Mouse (Mus musculus) spleen, adult 12 weeks (tissue): ENCODE measurements around the gene Furin.

ENCODE experiments used
- DNase-seq: peaks from one replicate; pipeline ENCODE4 v3.0.0; 2022; ENCODE audit warnings: low spot score

Gene Furin

DNA sequence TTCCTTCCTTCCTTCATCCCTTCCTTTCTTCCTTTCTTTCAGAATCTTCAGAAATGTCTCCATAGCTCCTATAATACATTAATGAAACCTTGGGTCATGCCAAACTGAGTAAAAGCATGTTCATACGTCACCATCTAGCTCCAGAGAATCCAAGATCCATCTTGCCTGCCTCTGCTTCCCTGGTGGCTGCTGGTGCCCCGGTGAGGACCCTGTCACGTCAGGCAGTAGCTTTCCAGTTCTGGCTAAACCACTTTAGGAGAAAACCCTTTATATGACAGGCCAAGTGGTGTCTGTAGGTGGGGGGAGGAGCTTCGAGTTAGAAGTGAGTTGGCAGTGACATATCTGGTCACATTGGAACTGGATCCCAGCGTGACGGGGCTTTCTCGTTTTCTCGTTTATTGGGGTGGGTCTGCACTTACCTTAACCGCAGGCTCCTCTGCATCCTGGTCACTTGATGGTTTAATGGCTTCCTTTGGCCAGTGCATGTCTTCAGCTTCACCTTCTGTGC lies at the start of gene Furin:
Furin (minus strand) TSS at position 249 of the 508 bp plus-strand sequence.
- DNase-seq, result no peak

DNA sequence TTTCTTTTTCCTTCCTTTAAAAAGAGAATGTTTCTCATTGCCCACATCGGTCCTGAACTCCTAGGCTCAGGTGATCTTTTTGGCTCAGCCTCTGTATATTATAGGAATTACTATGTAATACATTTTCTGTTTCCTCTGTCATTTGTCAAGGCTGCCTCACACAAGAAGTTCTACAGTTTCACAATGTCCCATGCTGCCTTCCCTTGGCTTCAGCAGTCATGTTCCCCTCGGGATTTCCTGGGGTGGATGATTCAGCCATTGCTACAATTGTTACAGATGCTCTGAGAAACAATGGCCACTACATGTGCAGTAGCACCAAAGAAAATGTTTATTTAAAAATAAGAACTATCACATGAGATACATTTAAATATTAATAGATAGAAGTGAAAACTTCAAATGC lies 49.5 kb upstream of the Furin start:
- no peak for DNase-seq

DNA sequence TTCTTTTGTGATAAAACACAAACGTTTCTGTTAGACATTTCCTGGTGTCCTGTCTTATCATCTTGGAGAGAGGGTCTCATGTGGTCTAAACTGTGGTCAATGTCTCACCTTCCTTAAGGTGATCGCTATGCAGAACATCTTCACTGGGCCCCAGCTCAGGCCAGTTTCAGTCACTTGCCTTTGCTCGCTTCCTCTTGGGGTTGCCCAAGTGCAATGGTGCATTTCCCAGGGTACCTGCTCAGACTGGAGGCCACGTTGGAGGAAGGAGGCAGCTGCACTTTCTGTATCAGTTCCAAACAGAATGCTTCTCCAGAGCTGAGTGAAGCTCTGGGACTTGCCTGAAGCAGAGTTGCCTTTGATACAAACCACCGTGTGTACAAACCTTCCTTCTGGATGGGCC lies 48.8 kb upstream of the Furin start:
- DNase-seq, result no peak

DNA sequence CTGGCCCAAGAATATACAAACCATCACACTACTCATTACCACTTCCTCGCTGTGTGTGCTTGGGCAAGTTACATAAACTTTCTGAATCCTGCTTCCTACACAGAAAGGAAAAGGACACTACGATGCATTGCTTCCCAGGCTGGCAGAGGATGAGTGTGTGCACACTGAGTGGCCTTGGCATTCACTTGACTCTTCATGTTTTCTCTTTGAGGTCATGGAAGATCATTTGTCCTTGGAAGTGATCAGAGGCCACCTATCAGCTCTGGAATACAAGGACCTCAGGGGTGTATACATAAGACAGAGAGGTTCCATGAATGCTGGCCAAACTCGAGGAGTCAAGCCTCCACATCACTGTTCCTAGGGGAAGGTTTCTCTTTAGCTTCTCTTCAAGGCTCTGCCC lies 47.9 kb upstream of the Furin start:
- DNase-seq, result no peak

DNA sequence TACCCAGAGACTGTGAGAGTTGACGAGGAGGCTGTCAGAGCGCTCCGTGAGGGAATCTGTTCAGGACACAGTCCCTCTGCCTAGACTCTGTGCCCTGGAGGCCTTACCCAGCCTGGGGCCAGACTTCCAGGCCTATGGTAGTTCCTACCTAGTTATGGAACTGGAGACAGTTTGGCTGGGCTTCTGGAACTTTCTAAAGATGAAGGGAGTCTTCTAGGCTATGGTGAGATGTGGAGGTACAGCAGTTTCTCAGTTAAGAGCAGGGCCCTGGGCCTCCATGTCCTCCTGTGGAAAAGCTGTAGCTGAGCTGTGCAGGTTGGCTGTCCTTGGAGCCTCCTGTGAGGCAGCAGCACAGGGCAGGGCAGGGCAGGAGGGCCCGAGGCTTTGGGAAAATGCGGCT lies 47.0 kb upstream of the Furin start:
- no peak for DNase-seq

DNA sequence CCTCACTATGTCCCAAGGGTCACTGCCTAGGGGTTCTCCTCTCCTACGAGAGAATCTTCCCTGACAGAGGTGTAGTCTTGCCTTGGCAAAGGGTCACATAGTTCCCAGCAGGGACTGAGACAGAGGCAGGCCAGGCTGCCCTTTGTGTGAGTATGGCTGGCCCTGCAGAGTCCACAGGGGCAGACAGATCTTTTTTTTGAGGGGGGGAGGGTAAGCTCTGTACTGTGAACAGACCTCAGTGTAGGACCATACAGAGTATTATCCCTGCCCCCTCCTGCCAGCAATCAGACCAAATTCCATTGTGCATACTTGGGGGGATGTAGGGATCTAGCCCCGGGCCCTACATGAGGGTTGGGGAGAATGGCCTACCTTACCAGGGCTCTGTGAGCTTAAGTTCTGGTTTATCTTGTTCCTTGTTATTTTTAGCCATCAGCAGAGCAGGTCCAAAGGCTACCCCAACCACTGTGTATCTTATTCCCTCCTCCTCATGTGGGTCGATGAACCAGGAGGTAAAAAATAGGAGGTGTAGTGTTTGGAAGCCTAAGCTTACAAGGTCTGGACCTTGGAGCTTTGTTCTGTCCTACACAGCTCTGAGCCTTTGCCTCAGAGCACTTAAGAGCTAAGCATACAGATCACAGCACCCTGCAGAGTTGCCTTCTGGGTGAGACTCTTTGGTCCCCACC lies 46.5 kb upstream of the Furin start:
- no peak for DNase-seq

DNA sequence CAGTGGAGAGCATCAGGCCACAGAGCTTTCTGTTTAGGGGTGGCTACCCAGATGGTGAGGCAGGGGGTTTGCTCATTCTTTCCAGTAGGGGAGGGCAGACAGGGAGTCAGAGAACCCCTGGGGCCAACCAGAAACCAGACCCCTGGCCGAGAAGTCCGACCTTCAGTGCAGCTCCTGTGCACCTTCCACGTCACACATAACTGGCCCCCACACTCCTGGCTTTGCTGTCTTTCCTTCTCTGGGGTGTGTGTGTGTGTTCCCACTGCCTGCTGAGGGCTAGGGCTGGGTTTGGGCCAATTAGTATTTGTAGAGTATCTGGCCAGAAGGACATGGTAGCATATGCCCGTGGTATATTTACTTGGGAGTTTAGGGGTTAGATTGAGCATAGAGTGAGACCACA lies 45.1 kb upstream of the Furin start:
- no peak for DNase-seq

DNA sequence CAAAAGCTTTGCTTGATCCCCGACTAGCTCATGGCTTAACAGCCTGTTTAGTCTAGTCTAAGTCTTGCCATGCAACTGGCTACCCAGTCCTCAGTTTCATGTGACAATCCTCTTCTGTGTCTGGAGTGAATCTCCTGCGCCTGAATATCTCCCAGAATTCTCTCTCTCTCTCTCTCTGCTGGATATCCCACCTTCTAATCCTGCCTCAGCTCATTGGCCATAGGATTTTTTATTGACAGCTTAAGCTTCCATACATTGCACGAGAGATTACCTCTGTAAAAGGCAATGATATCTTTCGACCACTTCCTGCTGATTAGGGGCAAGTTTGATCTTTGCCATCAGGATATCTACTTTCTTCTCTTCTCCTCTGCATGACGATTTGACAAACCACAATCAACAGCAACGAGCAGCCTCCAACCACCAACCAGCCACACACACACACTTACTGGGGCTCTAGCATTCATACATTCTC lies 44.4 kb upstream of the Furin start:
- DNase-seq, result no peak

DNA sequence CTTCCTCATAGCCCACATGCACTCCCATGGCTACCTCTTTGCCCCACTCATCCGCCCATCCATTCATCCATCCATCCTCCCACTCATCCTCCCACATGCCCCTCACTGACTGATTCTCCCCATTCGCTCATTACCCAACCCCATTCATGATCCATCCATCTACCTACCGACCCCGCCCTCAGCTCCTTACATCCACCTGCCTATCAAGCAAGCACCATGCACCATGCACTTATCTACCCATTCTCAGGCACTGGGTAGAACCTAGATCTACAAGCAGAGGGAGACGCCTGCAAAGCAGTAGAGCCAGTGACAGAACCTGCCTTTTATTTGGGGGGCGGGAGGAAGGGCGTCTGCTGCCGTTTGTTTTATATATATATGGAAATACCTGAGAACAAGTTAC lies 42.1 kb upstream of the Furin start:
- DNase-seq, result peak; percentile 34

DNA sequence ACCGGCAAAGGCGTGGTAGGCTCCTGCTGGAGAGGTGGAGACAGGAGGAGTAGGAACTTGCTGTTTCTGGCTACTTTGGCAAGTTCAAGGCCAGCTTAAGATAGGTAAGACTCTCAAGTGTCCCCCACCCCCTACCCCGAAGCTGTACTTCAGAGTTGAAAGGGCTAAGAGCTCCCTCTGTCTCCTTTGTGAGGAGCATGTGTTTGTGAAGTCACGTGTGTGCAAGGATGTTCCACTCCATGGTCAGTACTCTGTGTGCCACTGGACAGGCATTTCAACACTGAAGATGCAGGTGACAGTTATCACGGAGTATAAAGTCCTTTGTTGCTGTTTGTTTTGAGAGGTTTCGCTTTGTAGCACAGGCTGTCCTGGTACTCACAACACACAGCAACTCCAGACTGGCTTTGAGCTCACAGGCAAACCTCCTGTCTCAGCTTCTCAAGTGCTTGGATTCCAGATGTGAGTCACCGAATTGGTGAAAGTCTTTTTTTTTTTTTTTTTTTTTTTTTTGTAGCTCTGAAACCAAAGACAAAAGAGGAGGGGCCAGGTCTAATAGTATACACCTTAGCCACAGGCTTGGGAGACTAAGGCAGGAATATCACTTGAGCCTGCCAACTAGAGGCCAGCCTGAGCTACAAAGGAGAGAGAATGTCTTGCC lies 41.1 kb upstream of the Furin start:
- DNase-seq, result no peak

DNA sequence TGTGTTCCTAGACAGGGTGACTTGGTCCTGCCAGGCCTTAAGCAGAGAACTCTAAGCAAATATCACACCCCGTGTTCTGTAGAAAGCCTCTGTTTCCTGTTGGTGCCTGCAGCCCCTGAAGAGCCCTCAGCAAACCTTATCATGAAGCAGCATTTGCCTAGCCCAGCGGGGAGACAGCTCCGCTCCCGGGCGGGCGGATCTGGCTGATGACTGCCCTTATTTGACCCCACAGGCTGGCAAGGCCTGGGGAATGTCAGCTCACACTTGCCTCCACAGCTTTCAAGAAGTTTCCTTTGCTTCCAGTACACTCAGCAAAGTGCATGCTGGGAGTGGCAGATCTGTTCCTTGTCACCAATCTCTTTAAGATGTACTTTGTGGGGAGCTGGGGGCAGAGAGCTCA lies 40.3 kb upstream of the Furin start:
- DNase-seq, result peak; percentile 43

DNA sequence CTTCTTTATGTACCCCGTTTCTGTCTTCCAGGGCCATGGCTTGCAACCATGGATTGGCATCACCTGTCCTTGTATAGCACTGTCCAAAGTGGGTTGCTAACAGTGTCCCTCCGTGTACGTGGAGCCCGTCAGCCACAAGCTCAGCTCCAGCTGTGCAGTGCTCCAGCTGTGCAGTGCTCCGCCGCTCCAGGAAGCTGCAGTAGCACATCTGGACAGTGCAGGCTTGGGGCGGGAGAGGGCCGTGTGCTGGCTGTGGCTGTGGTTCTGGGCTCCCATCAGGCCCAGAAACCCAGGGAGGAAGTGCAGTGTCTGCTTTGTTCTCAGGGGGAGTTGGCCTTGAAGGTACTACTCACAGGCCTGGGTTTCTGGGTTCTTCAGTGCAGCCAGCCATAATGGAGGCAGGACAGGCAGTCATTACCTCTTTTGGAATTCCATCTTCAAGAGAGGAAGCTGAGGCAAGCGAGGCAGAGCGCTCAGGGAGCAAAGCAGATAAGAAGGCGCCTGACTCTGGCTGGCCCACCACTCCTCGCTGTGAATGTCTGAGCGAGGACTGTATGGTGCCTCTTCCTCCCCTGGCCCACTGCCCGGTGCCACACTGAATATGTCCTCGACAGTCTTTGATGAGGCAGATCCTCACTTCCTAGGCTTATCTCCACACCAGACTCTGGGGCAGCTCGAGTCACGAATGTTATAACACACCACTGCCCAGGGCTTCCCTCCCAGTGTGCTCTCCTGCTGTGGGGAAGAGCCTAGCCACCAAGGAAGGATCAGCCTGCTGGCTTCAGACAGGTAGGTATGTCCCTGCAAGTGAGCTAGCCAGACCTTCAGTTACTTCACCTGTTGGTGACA lies 39.4 kb upstream of the Furin start:
- DNase-seq, result peak; percentile 34

DNA sequence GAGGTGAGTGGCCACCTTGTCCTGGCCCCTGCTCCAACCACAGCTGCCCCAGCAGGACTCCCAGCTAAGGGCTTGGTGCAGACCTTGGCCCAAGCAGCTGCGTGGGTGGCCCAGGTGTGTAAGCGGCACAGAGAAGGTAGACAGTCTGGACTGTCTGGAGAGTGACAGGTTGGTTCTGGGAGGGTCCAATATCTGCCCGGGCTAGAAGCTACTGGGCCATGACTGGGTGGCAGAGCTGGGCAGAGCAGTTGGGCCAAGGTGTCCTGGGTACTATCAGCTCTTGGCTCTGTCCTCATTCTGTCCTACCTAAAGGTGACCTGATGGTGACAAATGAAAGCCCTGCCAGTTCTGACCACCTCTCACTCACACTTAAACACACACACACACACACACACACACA lies 37.9 kb upstream of the Furin start:
- no peak for DNase-seq

DNA sequence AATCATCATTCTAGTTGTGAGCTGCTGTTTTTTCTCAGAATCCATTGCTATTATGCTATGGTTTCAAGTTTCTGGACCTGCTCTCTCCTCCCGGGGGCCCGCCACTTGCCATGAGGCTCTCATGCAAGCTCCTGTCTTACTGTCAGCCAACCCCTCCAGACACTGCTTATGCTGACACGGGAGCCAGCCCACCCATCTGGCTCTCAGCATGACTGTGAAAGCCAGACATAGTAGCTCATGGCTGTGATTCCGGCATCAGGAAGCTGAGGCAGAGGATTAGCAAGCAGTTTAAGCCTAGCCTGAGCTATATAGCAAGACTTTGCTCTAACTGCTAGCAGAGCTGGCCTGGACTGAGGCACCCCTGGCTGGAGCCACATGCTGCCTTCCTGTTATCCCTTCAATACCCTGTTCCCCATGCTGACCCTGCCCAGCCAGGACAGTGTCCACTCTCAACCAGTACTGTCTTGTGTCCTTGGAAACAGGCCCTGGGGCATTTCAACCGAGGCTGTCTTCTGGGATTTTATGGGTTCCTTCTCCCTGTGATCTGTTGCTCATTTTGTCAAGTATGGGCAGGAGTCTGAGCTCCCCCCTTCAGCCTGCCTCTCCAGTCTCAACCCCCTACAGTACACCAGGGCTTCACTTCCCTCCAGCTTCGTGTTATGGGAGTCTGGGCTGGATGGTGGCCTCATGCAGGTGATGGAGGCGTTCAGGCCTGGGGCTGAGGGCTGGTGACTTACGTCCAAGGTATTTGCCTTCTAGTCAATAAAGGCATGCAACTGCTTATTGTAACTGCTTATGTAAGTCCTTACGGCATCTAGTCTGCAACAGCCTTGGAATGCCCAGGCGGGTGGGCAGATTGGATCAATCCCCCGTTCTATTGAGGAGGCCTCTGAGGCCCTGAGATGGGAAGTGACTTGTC lies 37.0 kb upstream of the Furin start:
- no peak for DNase-seq

DNA sequence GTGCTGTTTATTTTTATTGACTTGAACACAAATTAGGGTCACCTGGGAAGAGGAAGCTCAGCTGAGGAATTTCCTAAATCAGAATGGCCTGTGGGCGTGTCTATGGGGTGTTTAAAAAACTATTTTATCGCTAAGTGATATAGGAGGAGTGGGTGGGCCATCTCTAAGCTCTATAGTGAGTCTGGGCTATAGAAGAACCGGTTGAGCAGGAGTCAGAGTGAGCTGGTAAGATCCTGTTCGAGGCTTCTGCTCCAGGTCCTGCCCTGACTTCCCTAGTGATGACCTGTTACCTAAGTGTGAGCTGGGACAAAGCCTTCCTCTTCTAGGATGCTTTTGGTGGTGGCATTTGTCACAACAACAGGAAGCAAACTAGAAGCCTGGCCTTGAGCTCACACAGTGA lies 35.4 kb upstream of the Furin start:
- no peak for DNase-seq

DNA sequence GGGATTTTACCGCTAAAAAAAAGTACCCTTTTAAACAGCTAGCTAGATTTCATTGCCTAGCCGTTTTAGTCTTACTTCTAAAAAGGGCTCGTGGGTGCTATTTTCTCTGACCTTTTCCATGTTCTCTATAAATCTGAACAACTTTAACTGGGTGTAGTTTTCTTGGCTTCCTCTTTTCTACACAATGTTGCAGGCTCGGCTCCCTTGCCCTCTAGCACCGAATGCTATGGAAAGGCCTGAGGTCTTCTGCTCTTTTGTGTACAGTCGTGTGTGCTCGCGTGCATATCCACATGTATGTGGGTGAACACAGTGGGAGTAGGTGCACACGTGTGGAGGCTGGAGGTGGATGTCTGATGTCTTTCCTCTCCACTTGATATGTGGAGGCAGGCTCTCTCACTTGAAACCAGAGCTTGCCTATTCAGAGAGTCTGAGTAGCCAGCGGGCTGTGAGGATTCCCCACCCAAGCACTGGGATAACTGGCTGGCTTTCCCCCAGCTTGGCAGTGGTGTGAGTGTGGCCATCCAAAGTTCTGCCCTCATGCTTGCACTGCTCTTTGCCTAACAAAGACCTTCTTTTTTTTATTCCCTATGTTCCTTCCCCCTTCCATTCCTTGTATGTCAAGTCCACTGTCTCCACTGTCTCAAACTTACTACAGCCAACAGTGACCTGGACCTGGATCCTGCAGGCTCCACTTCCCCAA lies 34.7 kb upstream of the Furin start:
- DNase-seq, result no peak

DNA sequence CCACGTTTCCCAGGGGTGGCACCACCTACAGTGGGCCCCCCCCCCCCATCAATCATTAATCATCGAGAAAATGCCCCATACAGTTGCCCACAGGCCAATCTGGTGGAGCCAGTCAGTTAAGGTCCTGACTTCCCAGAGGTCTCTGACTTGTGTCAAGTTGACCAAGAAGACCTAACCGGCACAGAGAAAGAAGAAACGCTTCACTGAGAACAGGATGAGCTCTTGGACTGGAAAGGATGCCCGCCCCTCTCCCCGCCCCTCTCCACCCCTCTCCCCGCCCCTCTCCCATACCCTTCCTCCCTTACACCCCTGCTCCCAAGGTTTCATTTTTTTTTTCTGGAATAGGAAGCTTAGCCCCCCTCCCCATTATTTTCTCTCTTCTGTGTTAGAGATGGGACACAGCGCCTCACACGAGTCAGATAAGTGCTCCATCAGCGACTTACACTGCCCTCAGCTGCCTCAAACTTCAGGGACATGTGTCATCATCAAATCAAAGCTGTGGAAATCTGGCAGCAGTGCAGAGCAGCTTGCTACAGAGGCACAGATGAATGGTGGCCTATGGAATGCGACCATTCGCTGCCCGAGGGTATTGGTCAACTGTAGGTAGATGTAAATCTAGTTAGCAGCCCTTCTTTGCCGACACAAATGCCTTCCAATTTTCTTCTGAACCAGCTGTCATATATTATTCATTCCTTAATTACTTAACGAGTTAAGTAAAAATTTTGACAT lies 34.0 kb upstream of the Furin start:
- DNase-seq, result no peak

DNA sequence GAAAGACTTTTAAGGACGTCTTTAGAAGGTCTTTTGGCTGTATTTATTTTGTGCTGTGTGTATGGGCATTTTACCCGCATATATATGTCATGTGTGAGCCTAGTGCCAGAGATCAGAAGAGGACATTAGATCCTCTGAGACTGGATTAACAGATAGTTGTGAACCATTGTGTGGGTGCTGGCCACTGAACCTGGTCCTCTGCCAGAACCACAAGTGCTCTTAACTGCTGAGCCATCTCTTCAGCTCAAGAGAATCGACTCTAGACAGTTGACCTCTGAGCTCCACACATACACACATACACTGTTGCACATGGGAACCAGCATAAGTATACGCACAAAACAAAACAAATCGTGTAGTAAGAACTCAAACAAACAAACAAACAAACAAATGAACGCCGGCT lies 31.3 kb upstream of the Furin start:
- DNase-seq, result no peak

DNA sequence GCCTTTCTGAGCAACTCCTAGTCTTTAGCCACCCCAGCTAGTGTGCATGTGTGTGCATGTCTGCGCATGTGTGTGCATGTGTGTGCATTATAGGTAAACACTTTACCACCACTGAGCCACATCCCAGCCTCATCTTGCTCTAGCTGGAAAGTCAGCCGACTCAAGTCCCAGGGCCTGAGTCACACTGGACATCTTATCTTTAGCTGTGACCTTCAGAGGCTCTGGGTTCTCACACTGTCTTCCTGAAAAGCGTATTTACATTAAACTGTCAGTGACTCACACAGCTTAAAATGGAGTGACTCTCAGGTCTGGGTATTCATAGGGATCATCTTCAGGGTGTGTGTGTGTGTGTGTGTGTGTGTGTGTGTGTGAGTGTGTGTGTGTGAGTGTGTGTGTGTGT lies 30.4 kb upstream of the Furin start:
- DNase-seq, result no peak

DNA sequence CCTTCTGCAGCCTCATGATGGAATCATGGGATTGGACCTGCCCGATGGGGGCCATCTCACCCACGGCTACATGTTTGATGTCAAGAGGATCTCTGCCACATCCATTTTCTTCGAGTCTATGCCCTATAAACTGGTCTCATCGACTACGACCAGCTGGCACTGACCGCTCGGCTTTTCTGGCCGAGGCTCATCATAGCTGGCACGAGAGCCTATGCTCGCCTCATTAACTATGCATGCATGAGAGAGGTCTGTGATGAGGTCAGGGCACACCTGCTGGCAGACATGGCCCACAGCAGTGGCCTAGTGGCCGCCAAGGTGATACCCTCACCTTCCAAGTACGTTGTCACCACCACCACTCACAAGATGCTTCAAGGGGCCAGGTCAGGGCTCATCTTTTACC lies 24.4 kb upstream of the Furin start:
- DNase-seq, result no peak
